In genomic region chr12:117160211-117160891, GRCm38 (mm10) we compare ENCODE assay signal across 9 mouse cellular contexts.
DNase-seq lines count a peak whose midpoint lies in the region; ATAC-seq and TF ChIP-seq lines count a peak whose summit lies in the region.
"Had no signal": no experiment of that assay in that cellular context is flagged by ENCODE, and none has a peak within 500 bp of the region (broad histone marks: within the 10 kb centered on the region; RNA-seq: fewer than 3 reads in every experiment).

No protein-coding gene starts in this region.

- no peak for TF ChIP-seq CTCF in gastrocnemius, adult 2 months (IDR thresholded peaks at IDR 0.05)
- no peak for TF ChIP-seq CTCF in ES-Bruce4 (IDR thresholded peaks at IDR 0.05; ENCODE audit: low read depth, low read length)
- TF ChIP-seq CTCF in liver, postnatal 0 days (IDR thresholded peaks at IDR 0.05; ENCODE audit: low read depth), result no peak

- H3K27me3 ChIP-seq in ES-Bruce4 (ENCODE audit: control insufficient read depth, insufficient read depth, low read length, poor library complexity, severe bottlenecking), result peaks cover 7% of the 10 kb centered on the region
- H3K27me3 ChIP-seq in hindbrain, embryonic 10.5 days (ENCODE audit: insufficient read depth, poor library complexity, severe bottlenecking), result peaks cover 54% of the 10 kb centered on the region
- no peaks in the 10 kb centered on the region for H3K27me3 ChIP-seq in midbrain, embryonic 14.5 days (ENCODE audit: control insufficient read depth, insufficient read depth, low read length)
- H3K27me3 ChIP-seq in liver, postnatal 0 days (ENCODE audit: insufficient read depth, low read length), result peaks cover 70% of the 10 kb centered on the region

- 7% methylated on average over 30 of the region's 30 CpGs for WGBS in hindbrain, embryonic 10.5 days
- 2% methylated on average over 30 of the region's 30 CpGs for WGBS in midbrain, embryonic 14.5 days
- 8% methylated on average over 30 of the region's 30 CpGs for WGBS in liver, postnatal 0 days (ENCODE audit: insufficient replicate concordance)

- no peaks in the 10 kb centered on the region for H3K9me3 ChIP-seq in ES-Bruce4 (replicated peaks; ENCODE audit: control insufficient read depth, insufficient read depth, low read length, poor library complexity, severe bottlenecking)
- no peaks in the 10 kb centered on the region for H3K9me3 ChIP-seq in hindbrain, embryonic 10.5 days
- no peaks in the 10 kb centered on the region for H3K9me3 ChIP-seq in midbrain, embryonic 14.5 days (ENCODE audit: control insufficient read depth, low read length)
- no peaks in the 10 kb centered on the region for H3K9me3 ChIP-seq in liver, postnatal 0 days (ENCODE audit: low read length)

- DNase-seq in gastrocnemius, adult 2 months, result no peak
- DNase-seq in gastrocnemius, postnatal 36 days, result no peak
- no peak for DNase-seq in hindbrain, embryonic 10.5 days (ENCODE audit: low spot score)
- peak; percentile 74 for DNase-seq in midbrain, embryonic 14.5 days
- no peak for DNase-seq in spleen, postnatal 36 days (ENCODE audit: low spot score in 2 of 2)
- no peak for DNase-seq in cerebellum, adult 18-20 months
- DNase-seq in liver, postnatal 0 days, result no peak
- DNase-seq: thymus, postnatal 4 days had no signal

- no peak for TF ChIP-seq EP300 in ES-Bruce4 (IDR thresholded peaks at IDR 0.05; ENCODE audit: insufficient read depth, low read depth, low read length)
- TF ChIP-seq EP300 in liver, postnatal 0 days (IDR thresholded peaks at IDR 0.05; ENCODE audit: low read depth), result no peak

- 0 out of 2 replicates have a peak, but pooled peaks have one; percentile 12 for ATAC-seq in midbrain, embryonic 14.5 days (ENCODE audit: low FRiP score, low TSS enrichment)
- ATAC-seq in liver, postnatal 0 days, result no peak

- H3K27ac ChIP-seq in gastrocnemius, adult 2 months, result no peak overlapping the region
- H3K27ac ChIP-seq in ES-Bruce4 (ENCODE audit: insufficient read depth, low read length), result no peak overlapping the region
- H3K27ac ChIP-seq in hindbrain, embryonic 10.5 days, result peak overlapping the region; percentile 97
- H3K27ac ChIP-seq in midbrain, embryonic 14.5 days (replicated peaks; ENCODE audit: low read depth, low read length), result peak overlapping the region; percentile 92
- no peak overlapping the region for H3K27ac ChIP-seq in liver, postnatal 0 days (ENCODE audit: low read depth)

- H3K4me1 ChIP-seq in ES-Bruce4 (ENCODE audit: control insufficient read depth, insufficient read depth, low read length), result no peaks in the 10 kb centered on the region
- H3K4me1 ChIP-seq in hindbrain, embryonic 10.5 days (replicated peaks), result peaks cover 84% of the 10 kb centered on the region
- H3K4me1 ChIP-seq in midbrain, embryonic 14.5 days (ENCODE audit: control insufficient read depth, insufficient read depth, low read length), result peaks cover 79% of the 10 kb centered on the region
- no peaks in the 10 kb centered on the region for H3K4me1 ChIP-seq in liver, postnatal 0 days (ENCODE audit: insufficient read depth)

- no peak for TF ChIP-seq POLR2A in ES-Bruce4 (IDR thresholded peaks at IDR 0.05; ENCODE audit: insufficient read depth, low read length)

- no peaks in the 10 kb centered on the region for H3K36me3 ChIP-seq in ES-Bruce4 (ENCODE audit: control insufficient read depth, insufficient read depth, low read length, poor library complexity, severe bottlenecking)
- peaks cover 61% of the 10 kb centered on the region for H3K36me3 ChIP-seq in hindbrain, embryonic 10.5 days
- peaks cover 34% of the 10 kb centered on the region for H3K36me3 ChIP-seq in midbrain, embryonic 14.5 days (ENCODE audit: control insufficient read depth, insufficient read depth, low read length)
- H3K36me3 ChIP-seq in liver, postnatal 0 days (replicated peaks; ENCODE audit: insufficient read depth, low read length), result no peaks in the 10 kb centered on the region

- H3K4me2 ChIP-seq in midbrain, embryonic 14.5 days (ENCODE audit: low read length), result peak overlapping the region; percentile 70
- H3K4me2 ChIP-seq in liver, postnatal 0 days (ENCODE audit: low read depth, low read length), result no peak overlapping the region

- no peak overlapping the region for H3K9ac ChIP-seq in ES-Bruce4 (ENCODE audit: low read depth, poor library complexity, severe bottlenecking)
- H3K9ac ChIP-seq in midbrain, embryonic 14.5 days (replicated peaks; ENCODE audit: low read length), result peak overlapping the region; percentile 98
- no peak overlapping the region for H3K9ac ChIP-seq in liver, postnatal 0 days (replicated peaks)

- peak overlapping the region; percentile 46 for H3K4me3 ChIP-seq in gastrocnemius, adult 2 months
- peak overlapping the region; percentile 30 for H3K4me3 ChIP-seq in ES-Bruce4 (ENCODE audit: low read depth, low read length)
- H3K4me3 ChIP-seq in hindbrain, embryonic 10.5 days, result peak overlapping the region; percentile 95
- peak overlapping the region; percentile 86 for H3K4me3 ChIP-seq in midbrain, embryonic 14.5 days (replicated peaks; ENCODE audit: low read depth, low read length)
- H3K4me3 ChIP-seq in liver, postnatal 0 days (ENCODE audit: low read depth, low read length), result no peak overlapping the region

- intact Hi-C loops in gastrocnemius, adult 2 months (cut with DNase I), result no loop called here
- intact Hi-C loops in gastrocnemius, postnatal 36 days (cut with DNase I), result loop anchor here (10.0 kb wide), 1 partner anchor 1244 kb away; no protein-coding TSS in a partner anchor

Comparison
In these comparisons a context has a peak if more than half of its experiments do, and no peak if none do; other contexts are left out.
1. H3K27ac ChIP-seq: peak in hindbrain, embryonic 10.5 days (single experiment) and midbrain, embryonic 14.5 days (single experiment); none in gastrocnemius, adult 2 months (single experiment), ES-Bruce4 (single experiment) and liver, postnatal 0 days (single experiment).